Mouse (Mus musculus): ENCODE measurements around the gene Tmem117. TPM values are rescaled to one million over a fixed set of nuclear protein-coding genes. Genes with fewer than 3 reads are reported as not detected.

The Tmem117 gene
- total RNA-seq, 2 experiments from 2014 or later, result 16.9 to 19.2 TPM

GRCm38 (mm10) chr15:94602441-94602840 is 26.6 kb upstream of the Tmem117 start:
- H3K4me3 ChIP-seq, result no peak overlapping the region
- no peak for TF ChIP-seq CTCF (IDR thresholded peaks at IDR 0.05)
- no peak overlapping the region for H3K27ac ChIP-seq
- intact Hi-C loops (cut with DNase I), result no loop called here
- no peak for DNase-seq

- no peak overlapping the region for H3K27ac ChIP-seq
- DNase-seq, result no peak
- intact Hi-C loops (cut with DNase I), result no loop called here
- TF ChIP-seq CTCF (IDR thresholded peaks at IDR 0.05), result no peak
- H3K4me3 ChIP-seq, result no peak overlapping the region
Observed at GRCm38 (mm10) chr15:94607768-94608167, 21.3 kb upstream of the Tmem117 start.

GRCm38 (mm10) chr15:94616036-94616435 is 13.0 kb upstream of the Tmem117 start:
- no peak for DNase-seq
- intact Hi-C loops (cut with DNase I), result no loop called here
- no peak for TF ChIP-seq CTCF (IDR thresholded peaks at IDR 0.05)

GRCm38 (mm10) chr15:94620909-94621308 is 8.1 kb upstream of the Tmem117 start:
- no peak for TF ChIP-seq CTCF (IDR thresholded peaks at IDR 0.05)
- no peak overlapping the region for H3K4me3 ChIP-seq
- intact Hi-C loops (cut with DNase I), result no loop called here
- H3K27ac ChIP-seq, result no peak overlapping the region
- DNase-seq, result no peak

More at GRCm38 (mm10) chr15:94616036-94616435, 13.0 kb upstream of the Tmem117 start:
- Histone ChIP-seq H3K4me3 (no peak overlapping the region), H3K27ac (no peak overlapping the region)

GRCm38 (mm10) chr15:94628463-94628829 is 586 bp upstream of the Tmem117 start:
- DNase-seq, result no peak
- Histone ChIP-seq H3K27ac (0 out of 2 replicates have a peak overlapping the region, but pooled peaks have one; percentile 90), H3K4me3 (peak overlapping the region; percentile 84)
- no peak for TF ChIP-seq CTCF (IDR thresholded peaks at IDR 0.05)
- intact Hi-C loops (cut with DNase I), result loop anchor here (5.0 kb wide), 1 partner anchor 34 kb away; no protein-coding TSS in a partner anchor

- H3K4me3 ChIP-seq, result no peak overlapping the region
- no peak for DNase-seq
- intact Hi-C loops (cut with DNase I), result no loop called here
- TF ChIP-seq CTCF (IDR thresholded peaks at IDR 0.05), result no peak
- H3K27ac ChIP-seq, result no peak overlapping the region
Observed at GRCm38 (mm10) chr15:94630553-94630952, 1.5 kb downstream of the Tmem117 start.

GRCm38 (mm10) chr15:94634524-94634923 is 5.5 kb downstream of the Tmem117 start:
- no peak for TF ChIP-seq CTCF (IDR thresholded peaks at IDR 0.05)
- Histone ChIP-seq H3K27ac (peak overlapping the region; percentile 67), H3K4me3 (no peak overlapping the region)
- DNase-seq, result peak; percentile 29
- intact Hi-C loops (cut with DNase I), result no loop called here

GRCm38 (mm10) chr15:94638207-94638606 is 9.2 kb downstream of the Tmem117 start:
- intact Hi-C loops (cut with DNase I), result no loop called here
- H3K4me3 ChIP-seq, result no peak overlapping the region
- DNase-seq, result peak; percentile 46
- no peak overlapping the region for H3K27ac ChIP-seq
- no peak for TF ChIP-seq CTCF (IDR thresholded peaks at IDR 0.05)

- H3K4me3 ChIP-seq, result no peak overlapping the region
- intact Hi-C loops (cut with DNase I), result no loop called here
- no peak overlapping the region for H3K27ac ChIP-seq
- no peak for TF ChIP-seq CTCF (IDR thresholded peaks at IDR 0.05)
- no peak for DNase-seq
Observed at GRCm38 (mm10) chr15:94639126-94639525, 10.1 kb downstream of the Tmem117 start.

GRCm38 (mm10) chr15:94646012-94646411 is 17.0 kb downstream of the Tmem117 start:
- DNase-seq, result no peak
- TF ChIP-seq CTCF (IDR thresholded peaks at IDR 0.05), result no peak
- Histone ChIP-seq H3K4me3 (no peak overlapping the region), H3K27ac (no peak overlapping the region)
- intact Hi-C loops (cut with DNase I), result no loop called here

- intact Hi-C loops (cut with DNase I), result no loop called here
- Histone ChIP-seq H3K27ac (no peak overlapping the region), H3K4me3 (no peak overlapping the region)
- TF ChIP-seq CTCF (IDR thresholded peaks at IDR 0.05), result no peak
- no peak for DNase-seq
Observed at GRCm38 (mm10) chr15:94648430-94648829, 19.4 kb downstream of the Tmem117 start.

GRCm38 (mm10) chr15:94649071-94649765 is 20.2 kb downstream of the Tmem117 start:
- Histone ChIP-seq H3K27ac (peak overlapping the region; percentile 53; the same call in 1 of the 2 replicates), H3K4me3 (peak overlapping the region; percentile 21; the same call in 1 of the 2 replicates)
- intact Hi-C loops (cut with DNase I), result no loop called here
- DNase-seq, result no peak
- TF ChIP-seq CTCF (IDR thresholded peaks at IDR 0.05), result no peak

GRCm38 (mm10) chr15:94649766-94650120 is 20.7 kb downstream of the Tmem117 start:
- intact Hi-C loops (cut with DNase I), result no loop called here
- Histone ChIP-seq H3K27ac (peak overlapping the region; percentile 53; the same call in 1 of the 2 replicates), H3K4me3 (peak overlapping the region; percentile 21; the same call in 1 of the 2 replicates)
- peak; percentile 38 for DNase-seq
- no peak for TF ChIP-seq CTCF (IDR thresholded peaks at IDR 0.05)

- intact Hi-C loops (cut with DNase I), result no loop called here
- TF ChIP-seq CTCF (IDR thresholded peaks at IDR 0.05), result no peak
- no peak overlapping the region for H3K27ac ChIP-seq
- DNase-seq, result no peak
- H3K4me3 ChIP-seq, result no peak overlapping the region
Observed at GRCm38 (mm10) chr15:94651350-94651749, 22.3 kb downstream of the Tmem117 start.
